Mouse (Mus musculus): ENCODE results near the gene Hist1h3g. TPM values are rescaled to one million over a fixed set of nuclear protein-coding genes. Genes with fewer than 3 reads are reported as not detected.

Hist1h3g gene
- polyA plus RNA-seq, 1 experiment from 2014 or later: 0.72 TPM

DNA sequence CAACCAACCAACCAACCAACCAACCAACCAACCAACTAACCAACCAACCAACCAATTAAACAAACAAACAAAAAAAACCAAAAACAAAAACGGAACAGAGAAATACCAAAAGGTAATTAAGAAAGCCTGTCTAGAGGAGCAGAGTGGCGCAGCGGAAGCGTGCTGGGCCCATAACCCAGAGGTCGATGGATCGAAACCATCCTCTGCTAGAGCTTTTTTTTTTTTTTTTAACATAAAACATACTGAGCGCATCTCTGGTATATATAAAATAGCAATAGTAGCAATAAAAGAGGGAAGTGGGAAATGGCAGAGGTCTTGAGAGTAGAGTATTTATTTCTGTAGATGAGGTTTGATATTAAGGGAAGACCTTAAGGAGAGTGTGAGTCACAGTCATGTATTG is 35.3 kb upstream of the Hist1h3g start:
- no peak overlapping the region for H3K9ac ChIP-seq (replicated peaks; ENCODE audit: low read depth, low read length)
- ATAC-seq (ENCODE audit: low read depth): no peak
- H3K4me2 ChIP-seq (ENCODE audit: low read depth, low read length): no peak overlapping the region
- no peaks in the 10 kb centered on the region for H3K36me3 ChIP-seq (ENCODE audit: control insufficient read depth, insufficient read depth, low read length)
- H3K4me1 ChIP-seq (ENCODE audit: control insufficient read depth, insufficient read depth, low read length): no peaks in the 10 kb centered on the region
- no peaks in the 10 kb centered on the region; the same call in 1 of the 2 replicates for H3K27me3 ChIP-seq (ENCODE audit: control insufficient read depth, insufficient read depth, low read length)
- H3K4me3 ChIP-seq (ENCODE audit: low read depth, low read length): no peak overlapping the region
- no peaks in the 10 kb centered on the region for H3K9me3 ChIP-seq (ENCODE audit: control insufficient read depth, low read length)
- 8% methylated on average over 7 of the region's 7 CpGs for WGBS
- H3K27ac ChIP-seq (ENCODE audit: low read depth, low read length): no peak overlapping the region

DNA sequence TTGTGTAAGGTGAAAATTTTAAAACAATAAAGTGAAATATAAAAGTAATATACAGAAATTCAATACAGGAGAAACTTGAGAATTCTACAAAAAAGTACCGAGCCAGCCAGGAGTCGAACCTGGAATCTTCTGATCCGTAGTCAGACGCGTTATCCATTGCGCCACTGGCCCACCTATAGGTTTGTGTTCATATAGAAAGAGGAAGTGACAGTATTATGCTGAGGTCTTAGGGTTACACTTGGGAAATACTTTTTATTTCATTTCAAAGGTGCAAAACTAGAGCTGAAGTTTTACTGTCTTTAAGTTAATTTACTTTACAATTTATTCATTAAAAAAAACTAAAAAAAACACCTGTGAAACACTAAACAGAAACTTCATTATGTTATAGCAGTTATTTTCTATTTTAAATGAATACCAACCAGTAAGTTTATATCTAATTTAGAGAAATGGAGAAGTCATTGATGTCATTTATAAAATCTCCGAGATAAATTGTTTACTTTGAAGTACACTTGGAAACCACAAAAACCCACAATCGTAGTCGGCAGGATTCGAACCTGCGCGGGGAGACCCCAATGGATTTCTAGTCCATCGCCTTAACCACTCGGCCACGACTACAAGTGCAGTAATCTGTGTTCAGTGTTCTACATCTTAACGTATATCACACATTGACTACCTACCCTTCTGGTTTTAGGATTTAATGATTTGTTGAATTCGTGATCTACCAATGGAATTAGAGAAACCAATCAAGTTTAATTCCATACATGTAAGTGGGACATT is 34.6 kb upstream of the Hist1h3g start:
- Histone ChIP-seq H3K9ac (replicated peaks; ENCODE audit: low read depth, low read length) (no peak overlapping the region), H3K4me1 (ENCODE audit: control insufficient read depth, insufficient read depth, low read length) (no peaks in the 10 kb centered on the region), H3K4me2 (ENCODE audit: low read depth, low read length) (no peak overlapping the region), H3K9me3 (ENCODE audit: control insufficient read depth, low read length) (no peaks in the 10 kb centered on the region), H3K4me3 (ENCODE audit: low read depth, low read length) (no peak overlapping the region), H3K27ac (ENCODE audit: low read depth, low read length) (no peak overlapping the region), H3K36me3 (ENCODE audit: control insufficient read depth, insufficient read depth, low read length) (no peaks in the 10 kb centered on the region), H3K27me3 (ENCODE audit: control insufficient read depth, insufficient read depth, low read length) (no peaks in the 10 kb centered on the region; the same call in 1 of the 2 replicates)
- ATAC-seq (ENCODE audit: low read depth): peak; percentile 77; the same call in 1 of the 2 replicates
- 1% methylated on average over 17 of the region's 17 CpGs for WGBS

GRCm38 (mm10) chr13:23501511-23501910 is 33.7 kb upstream of the Hist1h3g start:
- no peaks in the 10 kb centered on the region; the same call in 1 of the 2 replicates for H3K27me3 ChIP-seq (ENCODE audit: control insufficient read depth, insufficient read depth, low read length)
- 27% methylated on average over 5 of the region's 5 CpGs for WGBS
- H3K9me3 ChIP-seq (ENCODE audit: control insufficient read depth, low read length): no peaks in the 10 kb centered on the region
- no peak overlapping the region for H3K4me2 ChIP-seq (ENCODE audit: low read depth, low read length)
- H3K36me3 ChIP-seq (ENCODE audit: control insufficient read depth, insufficient read depth, low read length): no peaks in the 10 kb centered on the region
- H3K27ac ChIP-seq (ENCODE audit: low read depth, low read length): no peak overlapping the region
- no peak overlapping the region for H3K9ac ChIP-seq (replicated peaks; ENCODE audit: low read depth, low read length)
- no peaks in the 10 kb centered on the region for H3K4me1 ChIP-seq (ENCODE audit: control insufficient read depth, insufficient read depth, low read length)
- H3K4me3 ChIP-seq (ENCODE audit: low read depth, low read length): no peak overlapping the region
- no peak for ATAC-seq (ENCODE audit: low read depth)

GRCm38 (mm10) chr13:23502031-23502567 is 33.1 kb upstream of the Hist1h3g start:
- no peak for ATAC-seq (ENCODE audit: low read depth)
- Histone ChIP-seq H3K27me3 (ENCODE audit: control insufficient read depth, insufficient read depth, low read length) (no peaks in the 10 kb centered on the region; the same call in 1 of the 2 replicates), H3K9ac (replicated peaks; ENCODE audit: low read depth, low read length) (no peak overlapping the region), H3K4me2 (ENCODE audit: low read depth, low read length) (no peak overlapping the region), H3K9me3 (ENCODE audit: control insufficient read depth, low read length) (no peaks in the 10 kb centered on the region), H3K4me1 (ENCODE audit: control insufficient read depth, insufficient read depth, low read length) (no peaks in the 10 kb centered on the region), H3K36me3 (ENCODE audit: control insufficient read depth, insufficient read depth, low read length) (no peaks in the 10 kb centered on the region), H3K27ac (ENCODE audit: low read depth, low read length) (no peak overlapping the region), H3K4me3 (ENCODE audit: low read depth, low read length) (no peak overlapping the region)
- WGBS: 36% methylated on average over 9 of the region's 9 CpGs

- H3K4me3 ChIP-seq (ENCODE audit: low read depth, low read length): no peak overlapping the region
- H3K27me3 ChIP-seq (ENCODE audit: control insufficient read depth, insufficient read depth, low read length): no peaks in the 10 kb centered on the region; the same call in 1 of the 2 replicates
- WGBS: 39% methylated on average over 4 of the region's 4 CpGs
- H3K4me2 ChIP-seq (ENCODE audit: low read depth, low read length): no peak overlapping the region
- ATAC-seq (ENCODE audit: low read depth): no peak
- H3K9ac ChIP-seq (replicated peaks; ENCODE audit: low read depth, low read length): no peak overlapping the region
- H3K27ac ChIP-seq (ENCODE audit: low read depth, low read length): no peak overlapping the region
- H3K36me3 ChIP-seq (ENCODE audit: control insufficient read depth, insufficient read depth, low read length): no peaks in the 10 kb centered on the region
- no peaks in the 10 kb centered on the region for H3K9me3 ChIP-seq (ENCODE audit: control insufficient read depth, low read length)
- H3K4me1 ChIP-seq (ENCODE audit: control insufficient read depth, insufficient read depth, low read length): no peaks in the 10 kb centered on the region
Measured at GRCm38 (mm10) chr13:23502916-23503315, 32.3 kb upstream of the Hist1h3g start.

DNA sequence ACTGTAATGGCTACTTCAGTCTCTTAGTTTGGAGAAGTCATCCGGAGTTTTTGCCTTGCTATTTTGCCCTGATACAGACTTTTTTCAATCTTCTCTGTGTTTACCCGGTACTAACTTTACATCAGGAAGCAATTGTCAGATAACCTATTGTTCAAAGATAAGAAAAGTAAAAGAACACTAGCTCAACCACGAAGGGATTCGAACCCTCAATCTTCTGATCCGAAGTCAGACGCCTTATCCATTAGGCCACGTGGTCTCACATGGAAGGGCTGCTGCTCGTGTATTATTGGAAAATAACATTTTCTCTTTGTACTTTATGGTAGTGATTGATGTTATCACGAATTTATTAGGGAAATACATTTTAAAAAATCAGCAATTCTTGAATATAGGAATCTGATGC is 31.4 kb upstream of the Hist1h3g start:
- no peaks in the 10 kb centered on the region for H3K27me3 ChIP-seq (ENCODE audit: control insufficient read depth, insufficient read depth, low read length)
- WGBS: under 1% methylated on average over 9 of the region's 9 CpGs
- no peak overlapping the region for H3K4me2 ChIP-seq (ENCODE audit: low read depth, low read length)
- H3K4me1 ChIP-seq (ENCODE audit: control insufficient read depth, insufficient read depth, low read length): no peaks in the 10 kb centered on the region
- H3K4me3 ChIP-seq (ENCODE audit: low read depth, low read length): no peak overlapping the region
- H3K9me3 ChIP-seq (ENCODE audit: control insufficient read depth, low read length): no peaks in the 10 kb centered on the region
- no peaks in the 10 kb centered on the region for H3K36me3 ChIP-seq (ENCODE audit: control insufficient read depth, insufficient read depth, low read length)
- H3K27ac ChIP-seq (ENCODE audit: low read depth, low read length): no peak overlapping the region
- no peak overlapping the region for H3K9ac ChIP-seq (replicated peaks; ENCODE audit: low read depth, low read length)
- ATAC-seq (ENCODE audit: low read depth): no peak

- H3K36me3 ChIP-seq (ENCODE audit: control insufficient read depth, insufficient read depth, low read length): no peaks in the 10 kb centered on the region
- H3K27me3 ChIP-seq (ENCODE audit: control insufficient read depth, insufficient read depth, low read length): no peaks in the 10 kb centered on the region
- no peak for ATAC-seq (ENCODE audit: low read depth)
Measured at GRCm38 (mm10) chr13:23505662-23506345, 29.4 kb upstream of the Hist1h3g start.

GRCm38 (mm10) chr13:23506351-23506750 is 28.9 kb upstream of the Hist1h3g start:
- H3K4me1 ChIP-seq (ENCODE audit: control insufficient read depth, insufficient read depth, low read length): no peaks in the 10 kb centered on the region
- ATAC-seq (ENCODE audit: low read depth): no peak
- H3K27me3 ChIP-seq (ENCODE audit: control insufficient read depth, insufficient read depth, low read length): no peaks in the 10 kb centered on the region
- H3K36me3 ChIP-seq (ENCODE audit: control insufficient read depth, insufficient read depth, low read length): no peaks in the 10 kb centered on the region
- H3K9me3 ChIP-seq (ENCODE audit: control insufficient read depth, low read length): no peaks in the 10 kb centered on the region
- no peak overlapping the region for H3K4me3 ChIP-seq (ENCODE audit: low read depth, low read length)
- no peak overlapping the region for H3K4me2 ChIP-seq (ENCODE audit: low read depth, low read length)
- 5% methylated on average over 13 of the region's 13 CpGs for WGBS
- no peak overlapping the region for H3K27ac ChIP-seq (ENCODE audit: low read depth, low read length)
- no peak overlapping the region for H3K9ac ChIP-seq (replicated peaks; ENCODE audit: low read depth, low read length)

More at GRCm38 (mm10) chr13:23505662-23506345, 29.4 kb upstream of the Hist1h3g start:
- Histone ChIP-seq H3K9ac (replicated peaks; ENCODE audit: low read depth, low read length) (no peak overlapping the region), H3K4me1 (ENCODE audit: control insufficient read depth, insufficient read depth, low read length) (no peaks in the 10 kb centered on the region), H3K9me3 (ENCODE audit: control insufficient read depth, low read length) (no peaks in the 10 kb centered on the region), H3K4me3 (ENCODE audit: low read depth, low read length) (no peak overlapping the region), H3K27ac (ENCODE audit: low read depth, low read length) (no peak overlapping the region), H3K4me2 (ENCODE audit: low read depth, low read length) (peak overlapping the region; percentile 24; the same call in 1 of the 2 replicates)
- WGBS: 6% methylated on average over 14 of the region's 14 CpGs
